Mouse (Mus musculus) midbrain, postnatal 0 days (tissue): ENCODE results near the gene Arl16. TPM values are rescaled to one million over a fixed set of nuclear protein-coding genes. Genes with fewer than 3 reads are reported as not detected.

Experiments used
- ATAC-seq: fragments of 200-750 bp; cut with Nextera tagmentation; 2 replicates; pipeline ENCODE4 v1.8.0; 2017; ENCODE audit warnings: moderate number of reproducible peaks, mild to moderate bottlenecking, moderate TSS enrichment, moderate library complexity; ENCODE audit not compliant: low FRiP score
- DNase-seq: peaks from one replicate; pipeline ENCODE4 v3.0.0-alpha.2; 2015; ENCODE audit warnings: low spot score
- H3K27ac ChIP-seq: fragments of 300-500 bp; sonication (generic); 2 replicates; pipeline ENCODE4 v1.5.1; 2014; ENCODE audit warnings: low read depth, mild to moderate bottlenecking, low read length, mixed read lengths
- H3K27me3 ChIP-seq: fragments of 300-500 bp; sonication (generic); 2 replicates; pipeline ENCODE4 v1.6.1; 2014; ENCODE audit warnings: low read length, control low read depth, mixed read lengths; ENCODE audit not compliant: insufficient read depth
- H3K36me3 ChIP-seq: fragments of 300-500 bp; sonication (generic); 2 replicates; pipeline ENCODE4 v1.6.1; 2014; ENCODE audit warnings: low read length, control low read depth, mixed read lengths; ENCODE audit not compliant: insufficient read depth
- H3K4me1 ChIP-seq: fragments of 300-500 bp; sonication (generic); 2 replicates; pipeline ENCODE4 v1.6.1; 2014; ENCODE audit warnings: mild to moderate bottlenecking, control low read depth, antibody characterized with exemption, low read length, mixed read lengths; ENCODE audit not compliant: insufficient read depth
- H3K4me2 ChIP-seq: fragments of 300-500 bp; sonication (generic); 2 replicates; pipeline ENCODE4 v1.6.1; 2014; ENCODE audit warnings: low read depth, mild to moderate bottlenecking, low read length, mixed read lengths; ENCODE audit not compliant: poor library complexity, severe bottlenecking
- H3K4me3 ChIP-seq: fragments of 300-500 bp; sonication (generic); 2 replicates; pipeline ENCODE4 v1.5.1; 2014; ENCODE audit warnings: low read depth, mild to moderate bottlenecking, low read length, moderate library complexity
- H3K9ac ChIP-seq: fragments of 300-500 bp; sonication (generic); replicated peaks from 2 replicates; pipeline ENCODE4 v1.6.1; 2014; ENCODE audit warnings: mild to moderate bottlenecking, low read length, moderate library complexity, mixed read lengths; ENCODE audit not compliant: poor library complexity, severe bottlenecking
- H3K9me3 ChIP-seq: fragments of 300-500 bp; sonication (generic); 2 replicates; pipeline ENCODE4 v1.6.1; 2016; ENCODE audit warnings: low read length, control low read depth
- CTCF ChIP-seq: IDR thresholded peaks from 2 replicates; pipeline ENCODE4 v1.5.1; 2016; ENCODE audit warnings: antibody characterized with exemption, mild to moderate bottlenecking
- WGBS: fragments of 180-500 bp; shearing (Covaris S2); extraction: QIAGEN DNeasy Blood & Tissue Kit; methylation state at CpG from one replicate; pipeline ENCODE4 v1.1.7; 2014; 5-methylcytosine and 5-hydroxymethylcytosine counted together
- polyA plus RNA-seq: library from polyadenylated mRNA; unstranded; fragments of >200 nt; fragmentation: Nextera tagmentation; extraction: Ambion mirVana; gene quantifications from 2 replicates; pipeline ENCODE4 v1.2.1, GENCODE M21; 2015
- total RNA-seq: library from RNA; depleted of rRNA; stranded (reverse); fragments of >200 nt; gene quantifications from 2 replicates; pipeline ENCODE4 v1.2.3, GENCODE M21; 2014

The Arl16 gene
- total and polyA plus RNA-seq, 2 experiments from 2014 or later, result 65.7 to 72.6 TPM

DNA sequence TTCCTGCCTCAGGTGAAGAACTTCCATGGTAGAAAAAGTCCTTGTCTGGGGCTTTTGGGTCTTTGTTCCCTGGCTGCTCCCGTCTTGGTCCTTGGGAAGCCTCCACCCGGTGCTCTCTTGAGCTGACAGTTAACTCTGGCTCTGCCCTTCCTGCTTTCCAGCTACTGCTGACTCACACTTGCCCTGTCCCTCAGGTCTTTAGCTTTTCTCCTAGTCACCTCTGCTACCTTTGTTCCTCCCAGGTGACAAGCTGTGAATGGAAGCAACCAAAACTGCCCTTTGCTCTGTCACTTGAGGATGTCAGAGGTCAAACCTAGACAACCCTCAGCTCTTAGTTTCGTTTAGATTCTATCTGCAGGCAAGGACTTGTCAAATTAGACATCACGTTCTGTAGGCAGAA lies 42.5 kb upstream of the Arl16 start:
- no peak overlapping the region for H3K4me2 ChIP-seq
- no peak for DNase-seq

GRCm38 (mm10) chr11:120508290-120508870 lies 41.0 kb upstream of the Arl16 start:
- Histone ChIP-seq H3K9ac (no peak overlapping the region), H3K9me3 (no peaks in the 10 kb centered on the region), H3K4me2 (no peak overlapping the region), H3K27me3 (no peaks in the 10 kb centered on the region), H3K27ac (no peak overlapping the region), H3K4me3 (no peak overlapping the region), H3K36me3 (no peaks in the 10 kb centered on the region), H3K4me1 (no peaks in the 10 kb centered on the region)
- 90% methylated on average over 9 of the region's 9 CpGs for WGBS
- no peak for TF ChIP-seq CTCF
- DNase-seq (no peak), ATAC-seq (no peak)

More for the DNA sequence above, 42.5 kb upstream of the Arl16 start:
- Histone ChIP-seq H3K4me3 (no peak overlapping the region), H3K9ac (no peak overlapping the region), H3K9me3 (no peaks in the 10 kb centered on the region), H3K36me3 (no peaks in the 10 kb centered on the region), H3K4me1 (no peaks in the 10 kb centered on the region), H3K27me3 (no peaks in the 10 kb centered on the region), H3K27ac (no peak overlapping the region)
- no peak for TF ChIP-seq CTCF
- WGBS, result 31% methylated on average over 4 of the region's 4 CpGs
- no peak for ATAC-seq

DNA sequence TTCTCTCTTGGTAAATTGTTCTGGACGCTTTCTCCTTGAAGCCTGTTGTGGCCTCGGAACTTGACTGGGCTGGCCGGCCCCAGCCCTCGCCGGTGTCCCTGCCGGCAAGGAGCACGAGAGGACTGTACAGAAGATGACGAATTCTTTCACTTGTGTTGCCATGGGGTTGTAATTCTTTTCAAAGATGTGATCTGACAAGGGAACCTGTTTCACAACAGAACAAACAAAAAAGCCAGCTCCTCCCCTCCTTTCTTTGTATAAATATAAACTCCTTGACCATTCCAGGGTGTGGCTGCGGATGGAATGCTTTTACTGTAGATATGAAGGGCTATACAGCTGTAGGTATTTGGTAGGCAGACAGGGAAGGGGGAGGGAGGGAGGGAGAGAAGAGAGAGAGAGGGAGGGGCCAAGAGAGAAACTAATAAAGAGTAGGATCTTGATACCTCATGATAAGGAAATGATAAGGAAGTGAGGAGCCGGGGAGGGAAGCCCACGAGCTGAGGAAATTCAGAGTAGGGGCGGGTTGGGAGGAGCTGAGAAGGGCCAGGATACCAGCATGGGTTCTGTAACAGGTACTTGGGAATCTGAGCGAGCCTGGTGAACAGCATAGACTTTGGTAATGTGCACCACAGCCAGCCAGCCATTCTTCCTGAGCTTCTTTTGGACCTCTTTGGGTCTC lies 40.3 kb upstream of the Arl16 start:
- no peak for ATAC-seq

GRCm38 (mm10) chr11:120506899-120507298 lies 39.5 kb upstream of the Arl16 start:
- no peak overlapping the region for H3K4me3 ChIP-seq
- DNase-seq (no peak), ATAC-seq (no peak)
- no peaks in the 10 kb centered on the region for H3K9me3 ChIP-seq
- H3K27ac ChIP-seq, result no peak overlapping the region
- no peaks in the 10 kb centered on the region for H3K36me3 ChIP-seq
- no peak overlapping the region for H3K4me2 ChIP-seq
- H3K4me1 ChIP-seq, result no peaks in the 10 kb centered on the region
- TF ChIP-seq CTCF, result peak; percentile 53
- no peaks in the 10 kb centered on the region for H3K27me3 ChIP-seq
- WGBS, result 58% methylated on average over 4 of the region's 4 CpGs
- H3K9ac ChIP-seq, result no peak overlapping the region

More for the DNA sequence above, 40.3 kb upstream of the Arl16 start:
- TF ChIP-seq CTCF, result no peak
- Histone ChIP-seq H3K27me3 (no peaks in the 10 kb centered on the region), H3K4me1 (no peaks in the 10 kb centered on the region), H3K9ac (no peak overlapping the region), H3K9me3 (no peaks in the 10 kb centered on the region), H3K4me2 (no peak overlapping the region), H3K27ac (no peak overlapping the region), H3K36me3 (no peaks in the 10 kb centered on the region), H3K4me3 (no peak overlapping the region)
- 84% methylated on average over 13 of the region's 13 CpGs for WGBS
- no peak for DNase-seq

- TF ChIP-seq CTCF, result no peak
- Histone ChIP-seq H3K9me3 (no peaks in the 10 kb centered on the region), H3K27me3 (no peaks in the 10 kb centered on the region), H3K27ac (no peak overlapping the region), H3K4me1 (no peaks in the 10 kb centered on the region), H3K4me3 (no peak overlapping the region), H3K9ac (no peak overlapping the region), H3K36me3 (no peaks in the 10 kb centered on the region), H3K4me2 (no peak overlapping the region)
- DNase-seq (no peak), ATAC-seq (no peak)
- WGBS, result 87% methylated on average over 3 of the region's 3 CpGs
Measured at GRCm38 (mm10) chr11:120505661-120506060, 38.3 kb upstream of the Arl16 start.

GRCm38 (mm10) chr11:120501701-120502100 lies 34.3 kb upstream of the Arl16 start:
- Histone ChIP-seq H3K9me3 (no peaks in the 10 kb centered on the region), H3K4me1 (no peaks in the 10 kb centered on the region), H3K9ac (no peak overlapping the region), H3K4me2 (no peak overlapping the region), H3K27me3 (no peaks in the 10 kb centered on the region), H3K36me3 (peaks cover 24% of the 10 kb centered on the region), H3K4me3 (no peak overlapping the region), H3K27ac (no peak overlapping the region)
- ATAC-seq, result no peak
- DNase-seq, result no peak
- TF ChIP-seq CTCF, result no peak
- WGBS, result 89% methylated on average over 4 of the region's 4 CpGs
